Mouse (Mus musculus) midbrain, embryonic 14.5 days (tissue): ENCODE results near the gene Zcwpw1. TPM values are rescaled to one million over a fixed set of nuclear protein-coding genes. Genes with fewer than 3 reads are reported as not detected.
A peak's percentile ranks its signal among the peaks of the same experiment; 100 is the strongest.

Experiments used
- ATAC-seq: fragments of 200-750 bp; cut with Nextera tagmentation; 2 replicates; pipeline ENCODE4 v1.8.0; 2017; ENCODE audit warnings: moderate number of reproducible peaks, moderate library complexity; ENCODE audit not compliant: low FRiP score, low TSS enrichment
- DNase-seq: peaks from one replicate; pipeline ENCODE4 v3.0.0-alpha.2; 2015
- H3K27ac ChIP-seq: fragments of 300-500 bp; sonication (generic); replicated peaks from 2 replicates; pipeline ENCODE4 v1.5.1; 2014; ENCODE audit warnings: mild to moderate bottlenecking, low read depth, low read length, moderate library complexity
- H3K27me3 ChIP-seq: fragments of 300-500 bp; sonication (generic); 2 replicates; pipeline ENCODE4 v1.6.1; 2014; ENCODE audit warnings: low read length, control low read depth, mixed read lengths; ENCODE audit not compliant: control insufficient read depth, insufficient read depth
- H3K36me3 ChIP-seq: fragments of 300-500 bp; sonication (generic); 2 replicates; pipeline ENCODE4 v1.6.1; 2014; ENCODE audit warnings: low read length, control low read depth; ENCODE audit not compliant: control insufficient read depth, insufficient read depth
- H3K4me1 ChIP-seq: fragments of 300-500 bp; sonication (generic); 2 replicates; pipeline ENCODE4 v1.6.1; 2014; ENCODE audit warnings: mild to moderate bottlenecking, antibody characterized with exemption, low read length, control low read depth; ENCODE audit not compliant: control insufficient read depth, insufficient read depth
- H3K4me2 ChIP-seq: fragments of 300-500 bp; sonication (generic); 2 replicates; pipeline ENCODE4 v1.6.1; 2014; ENCODE audit warnings: mild to moderate bottlenecking, low read length, moderate library complexity
- H3K4me3 ChIP-seq: fragments of 300-500 bp; sonication (generic); replicated peaks from 2 replicates; pipeline ENCODE4 v1.5.1; 2014; ENCODE audit warnings: low read depth, low read length
- H3K9ac ChIP-seq: fragments of 300-500 bp; sonication (generic); replicated peaks from 2 replicates; pipeline ENCODE4 v1.6.1; 2014; ENCODE audit warnings: mild to moderate bottlenecking, low read length, moderate library complexity
- H3K9me3 ChIP-seq: fragments of 300-500 bp; sonication (generic); 2 replicates; pipeline ENCODE4 v1.6.1; 2016; ENCODE audit warnings: low read length, control low read depth, mixed read lengths; ENCODE audit not compliant: control insufficient read depth
- WGBS: fragments of 180-500 bp; shearing (Covaris S2); extraction: QIAGEN DNeasy Blood & Tissue Kit; methylation state at CpG from one replicate; pipeline ENCODE4 v1.1.7; 2014; 5-methylcytosine and 5-hydroxymethylcytosine counted together
- polyA plus RNA-seq: library from polyadenylated mRNA; unstranded; fragments of >200 nt; fragmentation: Nextera tagmentation; extraction: Ambion mirVana; gene quantifications from 2 replicates; pipeline ENCODE4 v1.2.1, GENCODE M21; 2014

Zcwpw1 gene
- polyA plus RNA-seq, 1 experiment from 2014 or later = 8.2 TPM

- no peaks in the 10 kb centered on the region for H3K27me3 ChIP-seq
- H3K9ac ChIP-seq = peak overlapping the region; percentile 91
- peaks cover 27% of the 10 kb centered on the region for H3K4me1 ChIP-seq
- no peak for ATAC-seq
- DNase-seq = no peak
- H3K4me3 ChIP-seq = peak overlapping the region; percentile 90
- peaks cover 44% of the 10 kb centered on the region for H3K36me3 ChIP-seq
- no peaks in the 10 kb centered on the region for H3K9me3 ChIP-seq
- peak overlapping the region; percentile 98 for H3K27ac ChIP-seq
- 3% methylated on average over 61 of the region's 62 CpGs for WGBS
- peak overlapping the region; percentile 88 for H3K4me2 ChIP-seq
These were observed 2.2 kb upstream of the Zcwpw1 start for GRCm38 (mm10) chr5:137785164-137786031.

- DNase-seq (peak; percentile 100), ATAC-seq (peak; percentile 91)
- Histone ChIP-seq H3K27ac (peak overlapping the region; percentile 98), H3K9me3 (no peaks in the 10 kb centered on the region), H3K9ac (peak overlapping the region; percentile 91), H3K27me3 (no peaks in the 10 kb centered on the region), H3K4me3 (peak overlapping the region; percentile 90), H3K36me3 (peaks cover 36% of the 10 kb centered on the region), H3K4me2 (peak overlapping the region; percentile 88), H3K4me1 (peaks cover 27% of the 10 kb centered on the region)
- WGBS = under 1% methylated on average over 79 of the region's 79 CpGs
These were observed 1.3 kb upstream of the Zcwpw1 start for GRCm38 (mm10) chr5:137786109-137786942.

- WGBS = 73% methylated on average over 24 of the region's 24 CpGs
- H3K36me3 ChIP-seq = peaks cover 17% of the 10 kb centered on the region
- peaks cover 26% of the 10 kb centered on the region for H3K4me1 ChIP-seq
- no peak overlapping the region for H3K27ac ChIP-seq
- peak overlapping the region; percentile 88 for H3K4me2 ChIP-seq
- H3K4me3 ChIP-seq = peak overlapping the region; percentile 90
- H3K9me3 ChIP-seq = no peaks in the 10 kb centered on the region
- ATAC-seq (no peak), DNase-seq (no peak)
- H3K9ac ChIP-seq = peak overlapping the region; percentile 53; the same call in 1 of the 2 replicates
- H3K27me3 ChIP-seq = no peaks in the 10 kb centered on the region
These were observed 573 bp downstream of the Zcwpw1 start for GRCm38 (mm10) chr5:137788171-137788570.

GRCm38 (mm10) chr5:137788946-137789531 is 1.4 kb downstream of the Zcwpw1 start:
- no peak overlapping the region for H3K27ac ChIP-seq
- peaks cover 17% of the 10 kb centered on the region for H3K4me1 ChIP-seq
- H3K36me3 ChIP-seq = peaks cover 9% of the 10 kb centered on the region
- no peaks in the 10 kb centered on the region for H3K27me3 ChIP-seq
- no peaks in the 10 kb centered on the region for H3K9me3 ChIP-seq
- ATAC-seq (no peak), DNase-seq (no peak)
- H3K4me2 ChIP-seq = no peak overlapping the region
- H3K4me3 ChIP-seq = no peak overlapping the region
- no peak overlapping the region for H3K9ac ChIP-seq
- 96% methylated on average over 2 of the region's 2 CpGs for WGBS

GRCm38 (mm10) chr5:137791553-137791952 is 4.0 kb downstream of the Zcwpw1 start:
- no peak overlapping the region for H3K27ac ChIP-seq
- no peak for ATAC-seq
- DNase-seq = no peak

GRCm38 (mm10) chr5:137796606-137797005 is 9.0 kb downstream of the Zcwpw1 start:
- Histone ChIP-seq H3K27me3 (no peaks in the 10 kb centered on the region), H3K4me1 (no peaks in the 10 kb centered on the region), H3K9ac (no peak overlapping the region), H3K36me3 (no peaks in the 10 kb centered on the region), H3K27ac (no peak overlapping the region), H3K4me2 (no peak overlapping the region), H3K9me3 (no peaks in the 10 kb centered on the region), H3K4me3 (no peak overlapping the region)
- WGBS = 83% methylated on average over 3 of the region's 3 CpGs
- no peak for ATAC-seq
- no peak for DNase-seq

More at GRCm38 (mm10) chr5:137791553-137791952, 4.0 kb downstream of the Zcwpw1 start:
- no peaks in the 10 kb centered on the region for H3K9me3 ChIP-seq
- no peak overlapping the region for H3K9ac ChIP-seq
- no peak overlapping the region for H3K4me2 ChIP-seq
- peaks cover 4% of the 10 kb centered on the region for H3K4me1 ChIP-seq
- H3K27me3 ChIP-seq = no peaks in the 10 kb centered on the region
- no peaks in the 10 kb centered on the region for H3K36me3 ChIP-seq
- H3K4me3 ChIP-seq = no peak overlapping the region

GRCm38 (mm10) chr5:137800917-137801316 is 13.3 kb downstream of the Zcwpw1 start:
- 84% methylated on average over 3 of the region's 3 CpGs for WGBS
- H3K9me3 ChIP-seq = no peaks in the 10 kb centered on the region
- H3K4me1 ChIP-seq = no peaks in the 10 kb centered on the region
- no peak overlapping the region for H3K27ac ChIP-seq
- H3K9ac ChIP-seq = no peak overlapping the region
- H3K27me3 ChIP-seq = no peaks in the 10 kb centered on the region
- no peak overlapping the region for H3K4me2 ChIP-seq
- no peak for ATAC-seq
- DNase-seq = no peak
- no peak overlapping the region for H3K4me3 ChIP-seq
- H3K36me3 ChIP-seq = no peaks in the 10 kb centered on the region

- 83% methylated on average over 1 of the region's 1 CpGs for WGBS
- no peaks in the 10 kb centered on the region for H3K9me3 ChIP-seq
- ATAC-seq (no peak), DNase-seq (no peak)
- H3K9ac ChIP-seq = no peak overlapping the region
- no peak overlapping the region for H3K4me2 ChIP-seq
- H3K27ac ChIP-seq = no peak overlapping the region
- H3K4me3 ChIP-seq = no peak overlapping the region
- H3K36me3 ChIP-seq = no peaks in the 10 kb centered on the region
- H3K4me1 ChIP-seq = no peaks in the 10 kb centered on the region
- no peaks in the 10 kb centered on the region for H3K27me3 ChIP-seq
These were observed 18.6 kb downstream of the Zcwpw1 start for GRCm38 (mm10) chr5:137806158-137806557.
